Mouse (Mus musculus): ENCODE measurements around the gene Tle6. TPM values are rescaled to one million over a fixed set of nuclear protein-coding genes. Genes with fewer than 3 reads are reported as not detected.

Tle6 gene
- total RNA-seq, 2 experiments from 2014 or later = 1.3 to 2.7 TPM

GRCm38 (mm10) chr10:81626101-81626993, 25.5 kb upstream of the Tle6 start:
- no peak for DNase-seq (ENCODE audit: low spot score in 2 of 2)
- intact Hi-C loops (cut with DNase I) = no loop called here

DNA sequence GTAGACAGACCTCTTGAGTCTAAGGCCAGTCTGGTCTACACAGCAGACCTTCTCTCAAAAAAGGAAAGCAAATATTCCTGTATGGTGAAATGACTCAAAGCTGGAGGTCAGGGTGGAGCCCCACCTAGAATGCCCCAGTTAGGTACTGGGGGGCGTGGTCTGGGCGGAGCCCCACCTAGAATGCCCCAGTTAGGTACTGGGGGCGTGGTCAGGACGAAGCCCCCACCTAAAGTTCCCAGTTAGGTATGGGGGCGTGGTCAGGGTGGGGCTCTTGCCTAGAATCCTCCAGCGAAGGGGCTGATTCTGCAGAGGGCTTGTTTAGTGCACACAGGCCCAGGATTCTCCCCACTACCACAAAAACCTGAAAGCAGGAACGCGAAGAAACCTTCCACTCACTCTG, 22.6 kb upstream of the Tle6 start:
- DNase-seq (ENCODE audit: low spot score in 2 of 2) = no peak
- intact Hi-C loops (cut with DNase I) = no loop called here

- intact Hi-C loops (cut with DNase I) = no loop called here
Observed at GRCm38 (mm10) chr10:81620786-81621185, 19.9 kb upstream of the Tle6 start.

GRCm38 (mm10) chr10:81619976-81620375, 19.1 kb upstream of the Tle6 start:
- intact Hi-C loops (cut with DNase I) = no loop called here
- DNase-seq (ENCODE audit: low spot score in 2 of 2) = no peak

More at GRCm38 (mm10) chr10:81620786-81621185, 19.9 kb upstream of the Tle6 start:
- DNase-seq (ENCODE audit: low spot score in 2 of 2) = no peak

- intact Hi-C loops (cut with DNase I) = no loop called here
- DNase-seq (ENCODE audit: low spot score in 2 of 2) = no peak
Observed at GRCm38 (mm10) chr10:81615486-81615885, 14.6 kb upstream of the Tle6 start.

DNA sequence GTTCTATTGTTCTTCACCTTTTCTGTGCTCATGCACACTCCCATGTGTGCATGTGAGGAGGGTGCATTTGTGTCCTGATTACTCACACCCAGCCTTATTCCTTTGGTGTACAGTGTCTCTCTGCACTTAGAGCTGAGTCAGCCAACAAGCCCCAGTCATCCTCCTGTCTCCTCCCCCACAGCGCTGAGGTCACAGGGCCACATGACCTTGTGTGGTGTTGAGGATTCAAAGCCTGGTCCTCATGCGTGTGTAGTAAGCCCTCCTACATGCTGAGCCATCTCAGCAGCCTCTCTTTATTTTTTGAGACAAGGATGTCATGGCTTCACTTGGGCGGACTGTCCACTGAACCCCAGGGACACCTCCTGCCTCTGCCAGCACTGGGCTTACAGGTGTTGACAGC, 11.9 kb upstream of the Tle6 start:
- no peak for DNase-seq (ENCODE audit: low spot score in 2 of 2)
- intact Hi-C loops (cut with DNase I) = no loop called here

DNA sequence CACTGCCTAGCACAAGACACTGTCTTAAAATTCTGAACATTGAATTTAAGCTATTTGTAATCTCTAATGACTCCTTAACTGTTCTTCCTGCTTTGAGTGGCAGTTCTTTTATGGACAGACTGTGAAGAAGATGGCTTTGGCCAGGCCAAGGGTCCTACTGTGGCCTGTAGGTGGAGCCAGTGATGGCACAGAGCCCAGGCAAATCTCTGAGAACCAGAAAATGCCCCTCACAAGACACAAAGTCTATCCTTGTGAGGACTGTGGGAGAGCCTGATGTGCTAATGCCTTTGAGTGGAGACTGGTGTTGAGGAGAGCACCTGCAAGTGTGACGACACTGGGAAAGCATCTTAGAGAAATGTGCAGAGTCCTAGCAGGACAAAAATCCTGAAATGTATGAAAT, 7.4 kb upstream of the Tle6 start:
- DNase-seq (ENCODE audit: low spot score in 2 of 2) = no peak
- intact Hi-C loops (cut with DNase I) = loop anchor here (10.0 kb wide), 1 partner anchor 566 kb away; no protein-coding TSS in a partner anchor

DNA sequence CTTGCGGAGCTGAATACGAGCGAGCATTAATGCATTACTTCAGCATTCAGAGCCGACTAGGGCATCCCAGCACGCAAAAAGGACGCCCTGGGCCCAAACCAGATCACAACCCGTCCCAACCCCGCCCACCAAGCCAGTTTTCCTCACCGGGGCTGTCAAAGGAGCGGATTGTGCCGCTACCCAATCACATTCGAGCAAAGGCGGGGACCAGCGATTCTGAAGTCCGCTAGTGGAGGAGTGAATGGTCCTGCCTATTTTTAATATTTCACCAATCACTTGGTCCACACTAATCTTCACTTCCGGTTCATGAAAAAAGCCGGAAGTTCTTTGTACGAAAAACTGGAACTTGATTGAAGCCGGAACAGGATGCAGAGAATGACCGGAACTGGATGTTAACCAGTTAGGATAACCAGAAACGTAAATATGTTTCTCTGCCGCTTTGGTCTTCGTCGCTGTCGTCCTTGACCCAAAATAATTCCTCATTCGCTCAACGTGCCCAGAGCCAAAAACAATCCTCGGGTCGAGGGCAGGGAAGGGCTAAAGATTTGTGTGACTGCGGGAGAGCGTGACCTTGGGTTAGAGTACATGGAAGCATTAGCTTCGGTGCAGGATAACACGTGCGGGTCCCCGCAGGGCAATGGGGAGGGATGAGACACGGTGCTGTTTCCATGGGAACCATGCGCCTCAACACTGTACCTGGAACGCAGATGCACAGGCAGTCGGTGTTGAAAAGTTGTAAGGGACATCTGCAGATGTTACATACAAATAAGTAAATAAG, 5.3 kb upstream of the Tle6 start, which contains the start of gene BC025920:
Gene BC025920 (plus strand): TSS at position 297 of the 778 bp plus-strand sequence.
- intact Hi-C loops (cut with DNase I) = loop anchor here (10.0 kb wide), 1 partner anchor 569 kb away; no protein-coding TSS in a partner anchor

GRCm38 (mm10) chr10:81605666-81605973, 4.7 kb upstream of the Tle6 start:
- intact Hi-C loops (cut with DNase I) = loop anchor here (10.0 kb wide), 1 partner anchor 569 kb away; no protein-coding TSS in a partner anchor
- DNase-seq (ENCODE audit: low spot score in 2 of 2) = no peak

More for the DNA sequence above, 5.3 kb upstream of the Tle6 start, which contains the start of gene BC025920:
- DNase-seq (ENCODE audit: low spot score in 2 of 2) = peak; percentile 94 to 97

- DNase-seq (ENCODE audit: low spot score in 2 of 2) = peak; percentile 92
- intact Hi-C loops (cut with DNase I) = loop anchor here (5.0 to 10.0 kb wide), 4 partner anchors 43 to 570 kb away; partner anchors contain the start of gene S1pr4
Observed at GRCm38 (mm10) chr10:81604968-81605665, 4.2 kb upstream of the Tle6 start.

DNA sequence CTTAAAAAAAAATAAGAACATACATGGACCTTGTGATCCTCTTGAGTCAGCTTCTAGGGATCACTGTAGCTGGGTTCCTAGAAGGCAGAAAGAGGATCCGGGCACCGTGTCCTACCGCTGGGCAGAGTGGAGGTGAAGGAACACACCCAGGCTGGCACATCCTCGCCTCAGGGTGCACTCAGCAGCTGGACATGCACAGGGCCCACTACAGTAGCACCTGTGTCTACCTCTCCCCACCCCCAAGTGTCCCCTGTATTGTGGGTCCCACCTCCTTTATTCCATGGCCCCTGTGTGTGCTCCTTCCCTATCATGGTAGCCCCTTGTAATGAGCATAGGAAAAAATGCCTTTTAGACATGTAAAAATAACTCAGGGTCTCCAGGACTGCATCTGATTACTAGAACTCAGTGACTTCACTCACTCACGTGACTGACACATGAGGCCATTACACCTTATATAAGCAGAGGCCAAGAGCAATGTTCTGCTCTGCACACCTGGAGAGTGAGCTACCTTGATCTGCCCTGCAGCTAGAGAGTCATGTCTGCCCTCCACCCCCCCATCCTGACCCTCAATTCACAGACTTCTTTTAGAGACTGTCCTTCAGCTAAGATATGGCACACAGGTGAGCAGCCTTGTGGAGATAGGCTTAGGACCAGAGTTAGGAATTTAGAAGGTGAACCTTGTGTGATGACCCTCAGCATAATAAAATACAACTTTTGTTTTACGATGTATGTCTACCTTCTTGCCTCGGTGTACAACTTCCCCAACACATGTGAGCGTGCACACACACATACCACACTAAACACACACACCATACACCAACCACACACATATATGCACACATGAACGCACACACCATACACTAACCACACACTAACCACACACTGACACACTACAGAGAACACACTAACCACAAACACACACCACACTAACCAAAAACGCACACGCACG, 3.4 kb upstream of the Tle6 start:
- no peak for DNase-seq (ENCODE audit: low spot score in 2 of 2)
- intact Hi-C loops (cut with DNase I) = loop anchor here (5.0 to 10.0 kb wide), 4 partner anchors 42 to 571 kb away; partner anchors contain the start of gene S1pr4

GRCm38 (mm10) chr10:81602741-81603151, 1.9 kb upstream of the Tle6 start:
- intact Hi-C loops (cut with DNase I) = loop anchor here (5.0 to 10.0 kb wide), 4 partner anchors 40 to 572 kb away; partner anchors contain the start of gene S1pr4
- peak in 1 of 2 experiments; percentile 47 for DNase-seq (ENCODE audit: low spot score in 2 of 2)

DNA sequence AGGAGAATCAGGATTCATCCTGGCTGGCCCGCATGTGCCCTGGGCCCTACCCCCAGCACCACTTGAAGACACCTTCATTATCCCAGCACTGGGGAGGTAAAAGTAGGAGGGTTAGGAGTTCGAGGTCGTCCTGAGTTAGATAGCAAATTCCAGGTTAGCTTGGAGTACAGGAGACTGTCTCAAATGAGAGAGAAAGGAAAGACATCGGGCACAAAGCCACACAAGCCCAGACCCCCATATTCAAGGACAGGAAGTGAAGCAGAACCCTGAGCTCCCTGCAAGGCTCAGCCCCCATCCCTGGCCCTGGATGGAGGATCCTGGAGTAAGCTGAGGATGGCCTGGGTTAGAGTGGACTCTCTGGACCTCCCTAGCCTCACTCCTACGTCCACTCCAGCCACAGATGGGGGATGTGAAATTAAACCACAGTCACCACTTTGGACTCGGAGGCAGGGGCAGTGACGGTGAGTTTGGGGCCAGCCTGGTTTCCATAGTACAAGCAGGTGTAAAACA, 578 bp upstream of the Tle6 start:
- DNase-seq (ENCODE audit: low spot score in 2 of 2) = no peak
- intact Hi-C loops (cut with DNase I) = loop anchor here (5.0 to 10.0 kb wide), 4 partner anchors 39 to 573 kb away; partner anchors contain the start of gene S1pr4

GRCm38 (mm10) chr10:81600096-81600495, 777 bp downstream of the Tle6 start:
- intact Hi-C loops (cut with DNase I) = loop anchor here (5.0 to 10.0 kb wide), 4 partner anchors 38 to 575 kb away; partner anchors contain the start of gene S1pr4
- DNase-seq (ENCODE audit: low spot score in 2 of 2) = no peak

DNA sequence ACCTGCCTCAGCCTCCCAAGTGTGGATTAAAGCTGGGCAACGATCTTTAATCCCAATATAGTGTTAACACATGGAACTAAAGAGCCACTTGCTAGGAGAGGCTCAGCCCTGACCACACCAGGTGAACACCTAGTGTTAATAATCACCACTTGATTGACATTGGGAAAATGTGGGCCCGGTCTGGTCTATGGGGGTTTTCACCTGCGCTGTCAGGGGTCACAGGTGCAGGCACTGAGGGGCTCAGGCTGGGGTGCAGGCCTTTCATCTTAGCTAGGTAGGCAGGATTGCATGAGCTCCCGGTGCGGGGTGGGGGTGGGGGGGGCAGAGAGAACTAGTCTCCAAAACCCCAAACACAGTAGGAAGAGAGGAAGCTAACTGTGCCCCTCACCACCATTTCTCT, 1.2 kb downstream of the Tle6 start:
- intact Hi-C loops (cut with DNase I) = loop anchor here (5.0 to 10.0 kb wide), 4 partner anchors 37 to 575 kb away; partner anchors contain the start of gene S1pr4
- DNase-seq (ENCODE audit: low spot score in 2 of 2) = no peak

DNA sequence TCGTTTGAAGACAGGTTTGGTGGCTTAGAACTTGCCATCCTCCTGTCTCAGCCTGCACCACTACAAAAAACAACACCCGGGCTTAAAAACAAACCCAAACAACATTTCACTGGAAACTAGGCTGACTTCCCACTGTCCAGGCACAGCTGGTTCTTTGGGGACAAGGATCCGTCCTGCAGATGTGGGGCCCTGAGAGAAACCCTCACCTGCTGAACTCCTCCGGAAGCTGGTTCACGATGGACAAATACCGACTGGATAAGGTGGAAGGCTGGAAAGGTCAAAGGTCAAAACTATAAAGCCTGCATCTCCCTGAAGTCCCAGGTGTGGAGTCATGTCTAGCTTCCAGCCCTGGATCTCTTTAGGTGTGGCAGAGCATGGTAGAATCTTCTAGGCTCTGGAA, 2.0 kb downstream of the Tle6 start:
- intact Hi-C loops (cut with DNase I) = no loop called here

DNA sequence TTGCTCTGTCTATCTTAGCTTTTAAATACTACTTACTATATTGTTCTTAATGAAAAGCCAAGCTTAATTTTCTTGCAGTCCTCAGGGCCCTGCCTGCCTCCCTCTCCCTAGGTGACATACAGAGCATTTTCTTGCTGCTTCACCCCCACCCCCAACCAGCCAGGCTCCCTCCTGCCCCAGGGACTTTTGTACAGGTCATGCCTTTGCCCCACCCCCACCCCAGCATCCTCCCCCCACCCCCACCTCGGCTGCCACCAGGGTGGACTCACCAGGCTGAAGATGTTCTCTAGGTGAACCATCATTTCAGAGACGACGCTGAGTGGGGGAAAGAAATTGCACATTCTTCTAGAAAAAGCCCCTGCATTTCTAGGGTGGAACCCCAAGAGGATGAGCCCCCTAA, 2.5 kb downstream of the Tle6 start:
- DNase-seq (ENCODE audit: low spot score in 2 of 2) = no peak
- intact Hi-C loops (cut with DNase I) = no loop called here

More for the DNA sequence above, 2.0 kb downstream of the Tle6 start:
- no peak for DNase-seq (ENCODE audit: low spot score in 2 of 2)

Measured in left cerebral cortex, postnatal 14 days (tissue).